Mouse (Mus musculus): ENCODE measurements around the gene Wfdc12.

DNA sequence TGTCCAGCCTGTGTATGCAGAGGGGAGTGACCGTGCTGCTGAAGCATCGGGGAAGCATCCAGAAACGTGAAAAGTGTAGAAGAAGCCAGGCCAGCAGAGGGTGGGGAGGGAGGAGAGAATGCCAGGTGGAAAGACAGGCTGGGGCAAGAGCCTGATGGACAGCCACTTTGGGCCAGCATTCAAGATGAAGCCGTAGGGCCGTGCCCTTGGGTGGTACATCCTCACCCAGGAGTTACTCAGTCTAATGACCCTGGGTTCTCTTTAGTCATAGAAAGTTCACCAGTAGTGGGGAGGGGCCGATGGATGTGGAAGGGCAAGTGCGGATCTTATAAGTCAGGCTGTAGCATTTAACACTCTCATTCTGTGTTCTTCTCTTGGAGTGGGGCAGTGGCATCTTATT, 34.2 kb downstream of the Wfdc12 start:
- TF ChIP-seq POLR2A (IDR thresholded peaks at IDR 0.05; ENCODE audit: borderline replicate concordance, extremely low read depth, insufficient read depth, insufficient read length, poor library complexity, severe bottlenecking), result no peak
- TF ChIP-seq CTCF (IDR thresholded peaks at IDR 0.05; ENCODE audit: borderline replicate concordance, extremely low read depth, insufficient read depth, insufficient read length), result no peak
